Mouse (Mus musculus) embryonic facial prominence, embryonic 12.5 days (tissue): ENCODE results near the gene Phf13. TPM values are rescaled to one million over a fixed set of nuclear protein-coding genes. Genes with fewer than 3 reads are reported as not detected.

ENCODE experiments used
- ATAC-seq: fragments of 200-750 bp; cut with Nextera tagmentation; 2 replicates; pipeline ENCODE4 v1.8.0; 2017; ENCODE audit not compliant: insufficient number of reproducible peaks, insufficient read depth, low FRiP score, low TSS enrichment
- H3K27ac ChIP-seq: fragments of 300-500 bp; sonication (generic); 2 replicates; pipeline ENCODE4 v1.5.1; 2016; ENCODE audit warnings: mild to moderate bottlenecking
- H3K27me3 ChIP-seq: fragments of 300-500 bp; sonication (generic); 2 replicates; pipeline ENCODE4 v1.6.1; 2016; ENCODE audit warnings: mild to moderate bottlenecking, moderate library complexity
- H3K36me3 ChIP-seq: fragments of 300-500 bp; sonication (generic); 2 replicates; pipeline ENCODE4 v1.6.1; 2016; ENCODE audit warnings: mild to moderate bottlenecking
- H3K4me1 ChIP-seq: fragments of 300-500 bp; sonication (generic); 2 replicates; pipeline ENCODE4 v1.6.1; 2016
- H3K4me2 ChIP-seq: fragments of 300-500 bp; sonication (generic); replicated peaks from 2 replicates; pipeline ENCODE4 v1.6.1; 2016; ENCODE audit warnings: mild to moderate bottlenecking, moderate library complexity
- H3K4me3 ChIP-seq: fragments of 300-500 bp; sonication (generic); 2 replicates; pipeline ENCODE4 v1.5.1; 2016; ENCODE audit warnings: mild to moderate bottlenecking
- H3K9ac ChIP-seq: fragments of 300-500 bp; sonication (generic); 2 replicates; pipeline ENCODE4 v1.6.1; 2016; ENCODE audit warnings: mild to moderate bottlenecking, moderate library complexity
- H3K9me3 ChIP-seq: fragments of 300-500 bp; sonication (generic); 2 replicates; pipeline ENCODE4 v1.6.1; 2016; ENCODE audit warnings: mild to moderate bottlenecking, moderate library complexity
- WGBS: fragments of 180-500 bp; shearing (Covaris S2); methylation state at CpG from one replicate; pipeline ENCODE4 v1.1.7; 2016; 5-methylcytosine and 5-hydroxymethylcytosine counted together
- polyA plus RNA-seq: library from polyadenylated mRNA; unstranded; fragments of >200 nt; fragmentation: Nextera tagmentation; extraction: Ambion mirVana; gene quantifications from 2 replicates; pipeline ENCODE4 v1.2.1, GENCODE M21; 2016

Phf13 gene
- polyA plus RNA-seq, 1 experiment from 2014 or later: 44.3 TPM

DNA sequence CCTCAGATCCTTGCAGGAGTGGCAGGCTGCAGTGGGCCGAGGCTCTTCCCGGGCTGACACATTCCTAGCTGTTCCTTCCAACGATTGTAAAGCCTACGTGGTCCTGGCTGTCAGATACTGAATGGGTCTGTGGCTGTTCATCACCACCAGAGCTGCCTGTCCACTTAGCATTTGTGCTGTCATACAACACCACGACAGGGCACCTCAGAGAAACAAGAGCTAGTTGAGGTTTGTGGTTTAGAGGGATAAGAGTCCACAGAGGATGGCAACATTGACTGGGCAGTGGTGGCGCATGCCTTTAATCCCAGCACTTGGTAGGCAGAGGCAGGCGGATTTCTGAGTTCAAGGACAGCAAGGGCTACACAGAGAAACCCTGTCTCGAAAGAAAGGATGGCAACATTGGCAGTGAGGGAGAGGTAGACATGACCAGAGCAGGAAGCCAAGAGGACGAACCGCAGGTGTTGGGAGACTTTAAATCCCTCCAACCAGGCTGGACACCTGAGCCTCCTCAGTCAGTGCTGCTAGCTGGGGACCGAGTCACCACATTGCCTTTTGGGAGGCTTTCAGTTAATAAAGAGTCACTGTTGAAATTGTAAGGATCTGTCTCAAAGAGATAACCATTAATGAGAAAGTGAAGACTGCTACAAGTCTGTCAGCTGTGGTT lies 36.1 kb downstream of the Phf13 start:
- H3K27ac ChIP-seq: no peak overlapping the region
- peaks cover 87% of the 10 kb centered on the region for H3K36me3 ChIP-seq
- WGBS: 92% methylated on average over 11 of the region's 11 CpGs

GRCm38 (mm10) chr4:151957584-151958315 lies 38.3 kb downstream of the Phf13 start:
- WGBS: 91% methylated on average over 9 of the region's 9 CpGs
- Histone ChIP-seq H3K27ac (no peak overlapping the region), H3K4me3 (no peak overlapping the region), H3K27me3 (no peaks in the 10 kb centered on the region), H3K4me1 (no peaks in the 10 kb centered on the region), H3K9ac (no peak overlapping the region), H3K4me2 (no peak overlapping the region), H3K36me3 (peaks cover 85% of the 10 kb centered on the region), H3K9me3 (no peaks in the 10 kb centered on the region)
- no peak for ATAC-seq

More for the DNA sequence above, 36.1 kb downstream of the Phf13 start:
- H3K4me1 ChIP-seq: no peaks in the 10 kb centered on the region
- no peaks in the 10 kb centered on the region for H3K27me3 ChIP-seq
- no peaks in the 10 kb centered on the region for H3K9me3 ChIP-seq
- no peak for ATAC-seq
- H3K9ac ChIP-seq: no peak overlapping the region
- no peak overlapping the region for H3K4me3 ChIP-seq
- H3K4me2 ChIP-seq: no peak overlapping the region

GRCm38 (mm10) chr4:151955791-151956190 lies 40.3 kb downstream of the Phf13 start:
- H3K9me3 ChIP-seq: no peaks in the 10 kb centered on the region
- no peaks in the 10 kb centered on the region for H3K27me3 ChIP-seq
- H3K4me2 ChIP-seq: no peak overlapping the region
- H3K4me1 ChIP-seq: no peaks in the 10 kb centered on the region
- 95% methylated on average over 1 of the region's 1 CpGs for WGBS
- peaks cover 73% of the 10 kb centered on the region for H3K36me3 ChIP-seq
- no peak overlapping the region for H3K9ac ChIP-seq
- no peak overlapping the region for H3K4me3 ChIP-seq
- H3K27ac ChIP-seq: no peak overlapping the region
- ATAC-seq: no peak

DNA sequence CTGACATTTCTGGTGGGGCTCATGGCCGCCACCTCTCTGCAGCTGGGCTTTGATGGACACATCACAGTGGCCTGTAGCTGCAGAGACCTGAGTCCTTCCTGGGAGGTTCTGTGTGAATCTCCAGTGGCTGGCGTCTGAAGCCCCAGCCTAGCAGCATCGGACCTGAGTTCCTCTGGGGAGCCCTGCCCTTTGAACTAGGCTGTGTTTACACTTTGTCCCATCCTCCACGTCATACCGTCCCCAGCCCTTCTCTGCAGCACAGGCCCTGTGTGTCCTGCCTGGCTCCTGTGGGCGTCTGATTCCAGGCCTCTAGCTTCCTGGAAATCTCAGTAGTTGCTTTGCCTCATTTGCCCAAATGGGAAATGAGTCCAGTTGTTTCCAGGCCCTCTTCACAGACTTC lies 42.8 kb downstream of the Phf13 start:
- H3K4me2 ChIP-seq: no peak overlapping the region
- H3K4me1 ChIP-seq: no peaks in the 10 kb centered on the region
- no peaks in the 10 kb centered on the region for H3K9me3 ChIP-seq
- peaks cover 58% of the 10 kb centered on the region for H3K36me3 ChIP-seq
- H3K9ac ChIP-seq: no peak overlapping the region
- no peak for ATAC-seq
- no peak overlapping the region for H3K27ac ChIP-seq
- no peaks in the 10 kb centered on the region for H3K27me3 ChIP-seq
- no peak overlapping the region for H3K4me3 ChIP-seq
- 84% methylated on average over 6 of the region's 6 CpGs for WGBS

DNA sequence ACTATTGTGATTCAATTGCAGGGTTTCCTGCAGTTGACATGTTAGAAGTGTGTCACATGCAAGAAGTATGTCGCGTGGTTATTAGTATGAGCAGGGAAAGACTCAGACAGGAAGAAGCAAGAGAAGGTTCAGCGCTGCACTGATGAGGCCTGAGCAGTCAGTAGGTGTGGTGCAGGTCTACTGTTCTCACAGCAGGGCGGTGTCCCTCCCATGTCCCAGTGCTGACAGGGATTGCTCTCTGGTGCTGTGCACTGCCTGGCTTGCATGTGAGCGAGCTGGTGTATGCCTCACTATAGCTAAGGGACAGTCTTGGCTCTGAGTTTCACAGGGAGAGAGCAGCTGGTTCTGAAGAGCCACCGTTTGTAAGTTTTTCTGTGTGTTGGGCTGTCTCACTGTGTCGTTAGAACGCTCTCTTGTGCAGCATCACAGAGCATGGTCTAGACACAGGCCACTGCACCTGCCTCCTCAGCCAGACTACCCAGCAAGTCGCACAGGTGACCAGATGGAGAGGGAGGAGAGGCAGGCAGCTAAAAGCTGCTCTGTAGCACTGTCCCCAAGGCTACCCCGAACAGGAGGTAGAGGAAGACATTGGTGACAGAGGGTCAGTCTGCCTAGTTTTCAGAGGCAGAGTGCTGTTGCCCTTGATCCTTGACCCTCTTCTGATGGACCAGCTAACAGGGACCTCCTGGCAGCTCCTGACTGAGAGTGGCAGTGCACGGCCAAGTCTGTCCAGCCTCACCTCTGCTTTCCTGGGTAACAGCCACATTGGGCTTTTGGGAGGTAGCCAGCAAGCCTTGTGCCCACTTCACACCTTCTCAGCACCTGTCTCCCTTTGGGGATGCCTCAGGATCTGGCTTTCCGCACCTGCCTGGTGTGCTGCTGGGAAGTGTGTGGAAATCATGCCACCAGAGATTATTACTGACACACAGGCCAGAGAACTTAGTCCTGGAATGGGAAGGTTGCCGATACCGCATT lies 47.3 kb downstream of the Phf13 start:
- Histone ChIP-seq H3K27ac (no peak overlapping the region), H3K9me3 (no peaks in the 10 kb centered on the region), H3K27me3 (no peaks in the 10 kb centered on the region), H3K9ac (no peak overlapping the region), H3K4me2 (no peak overlapping the region), H3K4me3 (no peak overlapping the region), H3K36me3 (peaks cover 21% of the 10 kb centered on the region), H3K4me1 (no peaks in the 10 kb centered on the region)
- 91% methylated on average over 14 of the region's 14 CpGs for WGBS
- no peak for ATAC-seq

DNA sequence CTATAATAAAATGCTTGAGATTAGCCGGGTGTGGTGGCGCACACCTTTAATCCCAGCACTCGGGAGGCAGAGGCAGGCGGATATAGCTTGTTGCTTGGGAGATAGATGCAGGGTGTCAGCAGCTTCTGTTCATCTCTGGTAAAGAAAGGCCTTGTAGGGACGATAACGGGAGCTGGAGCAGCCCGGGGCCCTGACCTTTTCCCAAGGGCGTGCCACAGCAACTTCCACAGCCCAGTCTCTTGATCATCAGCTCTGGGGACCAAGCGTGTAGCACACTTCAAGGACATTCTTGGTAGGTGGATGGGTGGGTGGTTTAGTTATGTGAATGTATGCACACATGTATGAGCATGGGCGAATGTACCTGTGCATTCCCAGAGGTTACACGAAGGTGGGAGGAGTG lies 49.8 kb downstream of the Phf13 start:
- H3K27ac ChIP-seq: no peak overlapping the region
- no peak for ATAC-seq
- no peaks in the 10 kb centered on the region for H3K4me1 ChIP-seq
- no peak overlapping the region for H3K9ac ChIP-seq
- 89% methylated on average over 11 of the region's 11 CpGs for WGBS
- H3K36me3 ChIP-seq: 0 out of 2 replicates have a peak, but pooled peaks cover 6% of the 10 kb centered on the region
- no peak overlapping the region for H3K4me2 ChIP-seq
- no peak overlapping the region for H3K4me3 ChIP-seq
- H3K9me3 ChIP-seq: no peaks in the 10 kb centered on the region
- H3K27me3 ChIP-seq: no peaks in the 10 kb centered on the region

Other genes with a start within 250 kb of the Phf13 start
- 107 and 115 TPM in 2 replicates for gene Camta1, start 134.4 kb downstream of the Phf13 start, polyA plus RNA-seq
- 78.2 and 86.6 TPM in 2 replicates for gene Dnajc11, start 62.6 kb downstream of the Phf13 start, polyA plus RNA-seq
- gene Thap3, start 7.3 kb downstream of the Phf13 start, polyA plus RNA-seq: 45.2 and 45.6 TPM in 2 replicates
- gene Klhl21, start 12.5 kb upstream of the Phf13 start, polyA plus RNA-seq: 13.0 and 13.5 TPM in 2 replicates
- 25.3 and 30.2 TPM in 2 replicates for gene Zbtb48, start 31.4 kb upstream of the Phf13 start, polyA plus RNA-seq
- 1.0 and 1.1 TPM in 2 replicates for gene Tas1r1, start 42.3 kb upstream of the Phf13 start, polyA plus RNA-seq
- 43.8 and 46.0 TPM in 2 replicates for gene Nol9, start 43.1 kb upstream of the Phf13 start, polyA plus RNA-seq
- gene Plekhg5, start 76.2 kb upstream of the Phf13 start, polyA plus RNA-seq: 17.8 and 19.0 TPM in 2 replicates
- 1.1 and 2.1 TPM in 2 replicates for gene Tnfrsf25, start 119.7 kb upstream of the Phf13 start, polyA plus RNA-seq
- gene Espn, start 156.1 kb upstream of the Phf13 start, polyA plus RNA-seq: 6.4 and 6.6 TPM in 2 replicates
- 0.09 TPM in 1 of 2 replicates, not detected in the other for gene Hes2, start 162.6 kb upstream of the Phf13 start, polyA plus RNA-seq
- gene Acot7, start 181.9 kb upstream of the Phf13 start, polyA plus RNA-seq: 57.9 and 69.8 TPM in 2 replicates